Mouse (Mus musculus) T-helper 17 cell (primary cell): ENCODE data around the gene Fmo2.

ENCODE experiments used
- in situ Hi-C, 2 experiments: fragments of 300-600 bp; cut with MboI, MseI; formaldehyde crosslinking; loops; 1 replicate in 1 of 2; 2 replicates in 1 of 2; pipeline ENCODE4 v1.15.1; 2025; ENCODE audit warnings: high pct_unique_total_duplicates in 2 of 2

The Fmo2 gene

GRCm38 (mm10) chr1:162891980-162892451, 6.5 kb downstream of the Fmo2 start:
- in situ Hi-C loops: loop anchor here in 1 of 2 experiments (10.0 kb wide), 1 partner anchor 1013 kb away; no protein-coding TSS in a partner anchor

GRCm38 (mm10) chr1:162888646-162889045, 9.9 kb downstream of the Fmo2 start:
- in situ Hi-C loops: no loop called here

DNA sequence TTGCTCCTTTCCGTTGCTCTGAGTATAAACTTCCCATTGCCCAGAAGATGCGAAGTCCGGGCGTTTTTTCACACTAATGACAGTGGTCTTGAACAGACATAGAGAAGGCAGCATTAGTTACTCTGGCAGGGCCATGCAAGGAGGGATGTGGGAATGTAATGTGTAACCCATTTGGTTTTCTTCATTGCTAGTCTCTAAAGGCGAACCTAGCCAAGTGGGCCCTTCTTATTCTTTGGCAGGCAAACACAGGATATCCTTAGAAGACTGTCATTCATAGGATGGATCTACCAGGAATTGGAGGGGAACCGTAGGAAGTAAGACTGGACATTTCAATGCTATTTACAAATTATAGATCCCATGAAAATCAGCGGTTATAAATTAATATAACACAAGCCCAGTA, 10.9 kb downstream of the Fmo2 start:
- in situ Hi-C loops: no loop called here

DNA sequence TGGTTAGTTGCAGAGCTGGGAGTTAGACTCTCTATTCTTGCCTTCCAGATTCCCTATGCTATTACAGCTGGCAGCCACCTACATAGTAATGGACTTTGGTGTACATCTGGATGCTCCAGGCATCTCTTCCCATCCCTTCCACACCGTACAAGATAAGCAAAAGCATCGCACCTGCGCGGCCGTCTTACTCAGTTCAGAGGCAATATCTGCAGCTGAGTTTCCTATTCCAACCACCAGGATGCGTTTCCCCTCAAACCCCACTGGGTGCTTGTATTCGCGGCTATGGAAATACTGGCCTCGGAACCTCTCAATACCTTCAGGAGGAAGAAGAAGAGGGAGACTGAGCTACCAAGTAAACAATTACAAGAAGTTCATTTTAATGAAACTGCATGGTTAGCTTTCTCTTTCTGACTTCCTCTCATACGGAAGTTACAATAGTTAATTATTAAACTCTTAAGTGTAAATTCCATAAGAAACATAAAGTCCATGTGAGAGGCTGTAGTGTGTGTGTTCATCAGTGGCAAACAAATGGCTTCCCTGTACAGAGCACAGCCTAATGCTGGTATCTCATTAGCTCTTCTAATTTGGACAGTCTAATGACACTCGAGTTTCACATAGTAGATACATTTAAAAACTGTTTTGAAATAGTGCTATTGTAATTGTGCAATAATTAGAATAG, 12.2 kb downstream of the Fmo2 start:
- in situ Hi-C loops: no loop called here

DNA sequence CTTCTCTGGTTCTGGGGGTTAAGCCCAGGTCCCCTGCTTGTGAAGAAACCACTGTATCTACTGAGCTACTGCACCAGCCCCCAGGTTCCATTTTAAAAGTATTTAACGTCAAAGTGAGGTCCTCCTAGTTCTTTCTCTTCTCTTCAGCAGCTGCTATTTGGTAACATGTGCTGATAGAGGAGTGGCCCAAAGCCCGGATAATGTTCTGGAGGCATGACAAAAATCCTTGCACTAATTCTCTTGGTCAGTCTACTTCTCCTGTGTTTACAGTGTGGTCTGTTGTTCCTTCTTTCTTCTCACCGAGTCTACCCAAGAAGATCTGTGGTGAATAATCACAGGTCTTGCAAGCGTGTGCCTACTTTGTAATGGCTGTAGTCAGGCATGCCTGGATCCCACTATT, 15.8 kb downstream of the Fmo2 start:
- in situ Hi-C loops: loop anchor here in 1 of 2 experiments (5.0 kb wide), 1 partner anchor 1015 kb away; no protein-coding TSS in a partner anchor

GRCm38 (mm10) chr1:162879595-162880369, 18.7 kb downstream of the Fmo2 start:
- in situ Hi-C loops: loop anchor here in 1 of 2 experiments (5.0 kb wide), 1 partner anchor 1018 kb away; no protein-coding TSS in a partner anchor

- in situ Hi-C loops: no loop called here
These were observed 23.4 kb downstream of the Fmo2 start for GRCm38 (mm10) chr1:162875091-162875490.

DNA sequence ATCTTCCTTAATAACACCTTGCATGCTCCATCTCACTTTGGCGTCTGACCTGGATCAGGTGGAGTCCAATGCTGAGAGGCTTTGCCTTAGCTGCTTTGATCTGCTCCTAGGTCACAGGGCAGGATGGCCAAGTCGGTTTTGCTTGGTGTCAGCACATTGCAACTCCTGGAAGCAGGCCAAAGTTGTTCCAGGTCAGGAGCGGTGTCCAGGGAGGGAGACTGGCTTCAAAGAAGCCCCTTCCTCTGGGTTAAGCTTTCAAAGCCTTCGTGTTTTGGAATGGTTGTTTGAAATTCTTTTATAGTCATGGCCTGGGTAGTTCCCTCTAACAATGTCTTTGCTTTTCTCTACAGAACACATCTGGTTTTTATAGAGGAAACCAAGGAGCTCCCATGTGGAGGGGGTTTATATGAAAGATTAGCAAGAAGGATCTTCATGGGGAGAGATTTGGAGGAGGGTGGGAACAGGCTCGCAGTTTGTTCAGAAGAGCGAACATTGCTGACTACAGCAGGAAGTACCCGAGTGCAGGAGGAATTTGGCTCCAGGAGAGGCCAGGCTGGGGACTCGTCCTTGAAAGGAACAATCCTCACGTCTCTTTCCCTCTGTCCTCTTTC, 26.7 kb downstream of the Fmo2 start:
- in situ Hi-C loops: no loop called here

- in situ Hi-C loops: no loop called here
These were observed 27.5 kb downstream of the Fmo2 start for GRCm38 (mm10) chr1:162870978-162871377.

GRCm38 (mm10) chr1:162867396-162867795, 31.1 kb downstream of the Fmo2 start:
- in situ Hi-C loops: loop anchor here in 1 of 2 experiments (10.0 kb wide), 1 partner anchor 1037 kb away; no protein-coding TSS in a partner anchor

- in situ Hi-C loops: loop anchor here in 1 of 2 experiments (10.0 kb wide), 1 partner anchor 1039 kb away; no protein-coding TSS in a partner anchor
These were observed 32.2 kb downstream of the Fmo2 start, which contains the start of gene Fmo1 for GRCm38 (mm10) chr1:162866280-162866681. Gene Fmo1 (minus strand): TSS chr1:162866610.

DNA sequence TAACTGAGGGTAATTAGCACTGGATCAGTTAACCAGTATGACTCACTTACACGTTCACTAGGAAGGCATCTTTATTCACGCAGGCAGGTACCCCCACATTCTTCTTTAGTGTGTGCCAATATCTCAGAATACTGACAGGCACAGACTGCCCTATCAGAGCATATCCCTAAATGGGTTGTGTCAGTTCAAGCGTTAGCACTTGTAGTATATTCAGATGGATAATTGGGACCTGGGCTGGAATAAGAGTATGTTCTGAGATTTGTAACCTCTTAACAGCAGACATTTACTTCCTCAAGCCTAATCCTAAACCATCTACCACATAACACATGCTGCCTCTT, 33.1 kb downstream of the Fmo2 start:
- in situ Hi-C loops: loop anchor here in 1 of 2 experiments (10.0 kb wide), 1 partner anchor 1039 kb away; no protein-coding TSS in a partner anchor

DNA sequence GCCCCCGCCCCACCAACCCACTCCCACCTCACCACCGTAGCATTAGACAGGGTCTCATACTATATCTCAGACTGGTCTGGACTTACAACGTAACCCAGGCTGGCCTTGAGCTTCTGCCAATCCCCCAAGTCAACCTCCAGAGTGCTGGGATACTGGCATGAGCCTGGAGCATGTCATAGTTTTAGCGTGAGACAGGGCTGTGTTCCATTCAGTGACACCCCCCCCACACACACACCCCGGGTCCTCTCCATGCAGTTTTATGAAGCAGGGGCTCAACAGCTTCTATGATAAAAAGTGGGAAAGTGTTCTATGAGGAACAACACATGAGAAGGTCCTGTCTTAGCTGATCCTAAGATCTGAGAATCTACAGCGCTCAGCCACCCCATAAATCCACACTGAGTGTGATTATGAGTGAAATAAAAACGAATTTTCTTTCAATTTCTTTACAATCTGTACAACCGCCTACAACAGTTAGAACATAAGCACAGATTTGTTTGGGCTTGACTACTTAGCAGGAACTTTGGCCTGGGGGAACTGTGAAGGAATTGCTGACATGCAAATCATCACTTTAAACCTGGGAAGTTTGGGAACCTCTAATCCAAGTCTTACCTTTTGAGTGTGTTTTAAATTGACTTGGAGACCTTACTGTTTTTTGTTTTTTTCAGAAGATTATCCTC, 33.6 kb downstream of the Fmo2 start:
- in situ Hi-C loops: loop anchor here in 1 of 2 experiments (10.0 kb wide), 1 partner anchor 1040 kb away; no protein-coding TSS in a partner anchor

DNA sequence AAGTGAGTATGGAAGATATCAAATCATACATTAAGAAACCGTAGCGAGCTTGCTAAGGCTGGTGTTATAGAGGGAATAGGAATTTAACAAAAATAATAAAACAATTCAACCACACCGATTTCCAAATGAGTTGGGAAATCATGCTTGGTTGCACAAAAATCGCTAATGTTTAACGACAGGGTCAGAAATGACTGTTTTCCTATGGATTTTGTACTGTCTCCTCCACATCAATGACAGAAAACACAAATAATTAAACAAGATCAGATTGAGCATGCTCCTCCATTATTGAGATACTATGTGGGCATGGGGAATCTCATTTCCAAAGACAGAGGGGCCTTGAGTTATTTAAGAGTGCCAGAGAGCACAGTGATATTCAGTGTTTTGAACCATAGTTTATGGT, 34.2 kb downstream of the Fmo2 start:
- in situ Hi-C loops: loop anchor here in 1 of 2 experiments (10.0 kb wide), 1 partner anchor 1041 kb away; no protein-coding TSS in a partner anchor

DNA sequence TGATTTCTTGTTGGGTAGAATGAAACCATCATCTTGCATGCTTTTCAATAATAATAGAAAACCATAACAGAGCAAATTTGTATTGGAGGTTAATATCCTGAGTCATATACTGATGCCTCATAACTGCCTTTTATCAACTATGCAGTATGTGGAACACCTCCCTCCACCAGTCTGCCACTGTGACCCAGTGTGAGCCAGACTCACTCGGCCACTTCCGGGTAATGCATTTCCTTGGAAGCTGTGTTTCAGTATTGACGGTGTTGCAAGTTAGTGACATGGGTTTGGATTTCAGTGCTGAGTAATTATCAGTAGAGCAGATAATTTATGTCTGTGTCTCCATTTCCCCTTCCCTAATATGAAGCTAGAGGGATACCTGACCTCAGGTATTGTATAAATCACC, 34.9 kb downstream of the Fmo2 start:
- in situ Hi-C loops: loop anchor here in 1 of 2 experiments (10.0 kb wide), 1 partner anchor 1041 kb away; no protein-coding TSS in a partner anchor

DNA sequence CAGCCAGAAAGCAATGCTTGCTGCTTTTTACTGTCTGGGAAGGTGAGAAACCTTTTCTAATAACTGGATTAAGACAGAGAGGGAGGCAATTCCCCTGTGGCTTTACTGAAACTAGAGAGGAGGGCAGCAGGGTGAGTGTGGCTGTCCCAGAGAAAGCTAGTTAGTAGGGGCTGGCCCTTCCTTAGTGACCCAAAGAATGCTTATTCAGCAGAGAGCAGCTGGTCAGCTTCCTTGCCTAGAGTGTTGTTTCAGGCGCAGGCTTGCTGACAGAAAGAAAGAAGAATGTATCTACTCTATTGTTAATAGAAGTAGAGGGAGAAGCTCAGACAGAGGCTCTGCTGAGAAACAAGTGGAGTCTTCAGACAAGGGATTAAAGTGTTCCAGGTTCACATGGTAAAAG, 36.2 kb downstream of the Fmo2 start:
- in situ Hi-C loops: loop anchor here in 1 of 2 experiments (10.0 kb wide), 1 partner anchor 1042 kb away; no protein-coding TSS in a partner anchor

- in situ Hi-C loops: loop anchor here in 1 of 2 experiments (10.0 kb wide), 1 partner anchor 1045 kb away; no protein-coding TSS in a partner anchor
These were observed 38.4 kb downstream of the Fmo2 start for GRCm38 (mm10) chr1:162859996-162860605.

DNA sequence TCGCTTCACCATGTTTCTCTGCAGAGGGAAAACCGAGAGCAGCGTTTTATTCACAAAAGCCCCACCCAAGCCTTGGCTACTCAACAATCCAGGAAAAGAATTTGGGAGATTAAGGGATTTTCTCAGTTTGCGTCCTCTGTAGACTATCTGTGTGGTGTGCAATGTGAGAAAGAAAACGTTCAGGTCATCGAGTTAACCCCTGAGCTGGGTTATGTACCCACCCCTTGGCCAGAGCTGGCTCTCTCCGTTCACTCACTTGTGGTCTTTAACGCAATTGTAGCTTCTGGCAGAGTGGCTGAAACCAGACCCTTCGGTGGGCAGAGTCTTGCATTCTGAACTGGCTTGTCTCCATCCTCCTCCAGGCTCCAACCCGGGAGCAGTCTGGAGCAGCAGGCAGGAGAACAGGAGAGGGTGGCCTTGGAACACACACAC, 39.0 kb downstream of the Fmo2 start:
- in situ Hi-C loops: no loop called here

GRCm38 (mm10) chr1:162858748-162859130, 39.8 kb downstream of the Fmo2 start:
- in situ Hi-C loops: no loop called here
